Mouse (Mus musculus): ENCODE measurements around the gene Themis3. TPM values are rescaled to one million over a fixed set of nuclear protein-coding genes. Genes with fewer than 3 reads are reported as not detected.
"Not testable (repeated sequence)": the region's sequence is repeated elsewhere in the genome, so short reads cannot be mapped to it uniquely, and the experiment has no call there.

Gene Themis3
- polyA plus RNA-seq, 2 experiments, result 0.09 to 0.17 TPM

DNA sequence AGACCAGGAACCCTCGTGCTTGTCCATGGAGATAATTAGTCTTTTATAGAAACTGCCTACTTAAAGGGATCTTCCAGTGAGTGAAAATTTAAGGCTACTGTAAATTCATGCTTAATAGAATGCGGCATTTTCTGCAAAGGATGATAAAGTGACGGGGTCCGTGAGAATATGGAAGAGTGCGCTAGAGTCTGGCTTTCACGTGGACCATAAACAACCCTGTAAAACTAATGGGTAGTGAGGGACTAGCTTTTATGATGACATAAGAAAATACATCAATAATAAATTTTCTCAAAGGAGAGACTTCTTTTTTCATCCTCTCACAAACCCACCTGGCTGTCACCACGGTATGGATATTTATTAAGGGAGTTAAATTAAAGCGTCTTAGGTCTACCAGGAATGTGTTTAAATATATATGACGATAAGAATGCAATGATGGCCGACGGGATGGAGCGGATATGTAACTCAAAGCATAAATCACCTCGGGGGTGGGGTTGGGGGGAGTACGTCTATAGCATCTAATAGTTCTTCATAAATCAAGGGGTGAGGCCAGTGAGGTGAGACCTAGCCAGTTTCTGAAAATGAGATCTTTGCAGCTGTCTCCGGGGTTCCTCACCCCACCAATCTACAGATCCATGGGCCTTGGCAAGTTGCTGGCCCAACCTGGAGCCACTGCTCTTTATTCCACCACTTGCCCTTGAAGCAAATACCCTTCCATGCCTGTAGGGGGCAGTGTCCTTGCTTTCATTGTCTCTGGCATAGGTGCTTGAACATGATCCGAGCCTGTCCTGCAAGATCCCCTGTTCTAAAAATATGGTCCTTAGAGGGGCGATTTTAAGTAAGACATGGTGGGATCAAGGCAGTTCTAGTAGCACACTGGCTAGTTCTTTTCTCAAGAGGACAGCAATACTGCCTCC, 35.8 kb downstream of the Themis3 start:
- Histone ChIP-seq H3K27ac (replicated peaks; ENCODE audit: low read depth, low read length) (no peak overlapping the region), H3K4me3 (replicated peaks; ENCODE audit: low read length) (no peak overlapping the region), H3K4me2 (replicated peaks; ENCODE audit: low read depth, low read length, severe bottlenecking) (no peak overlapping the region), H3K9me3 (ENCODE audit: control insufficient read depth, low read length) (no peaks in the 10 kb centered on the region), H3K9ac (ENCODE audit: low read depth, low read length, severe bottlenecking) (no peak overlapping the region), H3K27me3 (ENCODE audit: control insufficient read depth, insufficient read depth, low read length) (no peaks in the 10 kb centered on the region), H3K4me1 (ENCODE audit: control insufficient read depth, insufficient read depth, low read length) (no peaks in the 10 kb centered on the region), H3K36me3 (ENCODE audit: control insufficient read depth, insufficient read depth, low read length) (no peaks in the 10 kb centered on the region)
- 81% methylated on average over 17 of the region's 17 CpGs for WGBS
- TF ChIP-seq POLR2A (IDR thresholded peaks at IDR 0.05; ENCODE audit: borderline replicate concordance, extremely low read depth, insufficient read depth, insufficient read length), result no peak
- ATAC-seq (ENCODE audit: low FRiP score, low read depth) (no peak), DNase-seq (ENCODE audit: low spot score) (no peak)

DNA sequence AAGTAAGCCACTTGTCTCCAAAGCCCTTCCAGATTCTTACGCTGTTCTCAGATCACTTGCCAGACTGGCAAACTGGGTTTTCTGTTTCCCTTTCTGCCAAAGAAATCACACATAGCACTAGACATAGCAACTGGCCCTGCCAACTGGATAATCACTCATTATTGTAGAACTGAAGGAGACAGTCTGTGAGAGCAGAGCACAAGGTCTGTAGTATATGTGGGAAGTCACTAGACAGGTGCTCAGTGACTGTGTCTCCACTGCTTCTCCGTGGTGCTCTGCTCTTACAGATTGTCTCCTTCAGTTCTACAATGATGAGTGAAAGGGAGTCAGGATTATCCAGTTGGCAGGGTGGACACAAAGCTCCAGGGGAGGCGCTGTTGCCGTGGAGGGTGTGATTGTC, 41.7 kb downstream of the Themis3 start:
- ATAC-seq (ENCODE audit: low FRiP score, low read depth) (no peak), DNase-seq (ENCODE audit: low spot score) (no peak)
- Histone ChIP-seq H3K27ac (replicated peaks; ENCODE audit: low read depth, low read length) (no peak overlapping the region), H3K36me3 (ENCODE audit: control insufficient read depth, insufficient read depth, low read length) (no peaks in the 10 kb centered on the region), H3K9ac (ENCODE audit: low read depth, low read length, severe bottlenecking) (no peak overlapping the region), H3K27me3 (ENCODE audit: control insufficient read depth, insufficient read depth, low read length) (no peaks in the 10 kb centered on the region), H3K4me3 (replicated peaks; ENCODE audit: low read length) (no peak overlapping the region), H3K4me1 (ENCODE audit: control insufficient read depth, insufficient read depth, low read length) (no peaks in the 10 kb centered on the region), H3K4me2 (replicated peaks; ENCODE audit: low read depth, low read length, severe bottlenecking) (no peak overlapping the region), H3K9me3 (ENCODE audit: control insufficient read depth, low read length) (no peaks in the 10 kb centered on the region)
- WGBS, result 79% methylated on average over 4 of the region's 4 CpGs
- TF ChIP-seq POLR2A (IDR thresholded peaks at IDR 0.05; ENCODE audit: borderline replicate concordance, extremely low read depth, insufficient read depth, insufficient read length), result no peak

- H3K4me1 ChIP-seq (ENCODE audit: control insufficient read depth, insufficient read depth, low read length), result no peaks in the 10 kb centered on the region
- H3K9me3 ChIP-seq (ENCODE audit: control insufficient read depth, low read length), result no peaks in the 10 kb centered on the region
- no peak overlapping the region for H3K4me3 ChIP-seq (replicated peaks; ENCODE audit: low read length)
- DNase-seq (ENCODE audit: low spot score), result no peak
- TF ChIP-seq POLR2A (IDR thresholded peaks at IDR 0.05; ENCODE audit: borderline replicate concordance, extremely low read depth, insufficient read depth, insufficient read length), result no peak
- no peak overlapping the region for H3K27ac ChIP-seq (replicated peaks; ENCODE audit: low read depth, low read length)
- no peak overlapping the region for H3K4me2 ChIP-seq (replicated peaks; ENCODE audit: low read depth, low read length, severe bottlenecking)
- ATAC-seq (ENCODE audit: low FRiP score, low read depth), result no peak
- no peaks in the 10 kb centered on the region for H3K27me3 ChIP-seq (ENCODE audit: control insufficient read depth, insufficient read depth, low read length)
- WGBS, result 88% methylated on average over 5 of the region's 5 CpGs
- H3K36me3 ChIP-seq (ENCODE audit: control insufficient read depth, insufficient read depth, low read length), result no peaks in the 10 kb centered on the region
- no peak overlapping the region for H3K9ac ChIP-seq (ENCODE audit: low read depth, low read length, severe bottlenecking)
Measured at GRCm38 (mm10) chr17:66550486-66550885, 43.9 kb downstream of the Themis3 start.

DNA sequence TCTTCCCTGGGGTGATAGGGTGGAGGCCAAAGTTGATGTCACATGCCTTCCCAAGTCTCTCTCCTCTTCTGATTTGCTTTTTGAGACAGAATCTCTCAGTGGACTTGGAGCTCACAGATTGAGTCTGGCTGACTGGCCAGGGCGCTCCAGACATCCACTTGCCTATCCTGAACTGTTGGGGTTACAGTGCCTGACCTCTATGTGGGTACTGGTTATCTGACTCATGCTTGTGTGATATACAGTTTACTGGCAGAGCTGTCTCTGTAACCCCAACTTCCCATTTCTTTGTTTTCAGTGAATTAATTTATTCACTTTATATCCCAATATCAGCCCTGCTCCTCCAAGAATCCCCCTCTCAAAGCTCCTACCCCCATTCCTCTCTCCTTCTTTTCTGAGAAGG, 62.1 kb downstream of the Themis3 start:
- WGBS, result 82% methylated on average over 1 of the region's 1 CpGs
- no peak for TF ChIP-seq POLR2A (IDR thresholded peaks at IDR 0.05; ENCODE audit: borderline replicate concordance, extremely low read depth, insufficient read depth, insufficient read length)
- Histone ChIP-seq H3K27me3 (ENCODE audit: control insufficient read depth, insufficient read depth, low read length) (no peaks in the 10 kb centered on the region), H3K4me3 (replicated peaks; ENCODE audit: low read length) (no peak overlapping the region), H3K4me2 (replicated peaks; ENCODE audit: low read depth, low read length, severe bottlenecking) (no peak overlapping the region), H3K36me3 (ENCODE audit: control insufficient read depth, insufficient read depth, low read length) (no peaks in the 10 kb centered on the region), H3K27ac (replicated peaks; ENCODE audit: low read depth, low read length) (no peak overlapping the region), H3K9me3 (ENCODE audit: control insufficient read depth, low read length) (no peaks in the 10 kb centered on the region), H3K9ac (ENCODE audit: low read depth, low read length, severe bottlenecking) (no peak overlapping the region), H3K4me1 (ENCODE audit: control insufficient read depth, insufficient read depth, low read length) (no peaks in the 10 kb centered on the region)
- DNase-seq (ENCODE audit: low spot score) (no peak), ATAC-seq (ENCODE audit: low FRiP score, low read depth) (no peak)

- Histone ChIP-seq H3K36me3 (ENCODE audit: control insufficient read depth, insufficient read depth, low read length) (no peaks in the 10 kb centered on the region), H3K9ac (ENCODE audit: low read depth, low read length, severe bottlenecking) (no peak overlapping the region), H3K4me1 (ENCODE audit: control insufficient read depth, insufficient read depth, low read length) (peaks cover 2% of the 10 kb centered on the region), H3K27ac (replicated peaks; ENCODE audit: low read depth, low read length) (no peak overlapping the region), H3K4me2 (replicated peaks; ENCODE audit: low read depth, low read length, severe bottlenecking) (no peak overlapping the region), H3K27me3 (ENCODE audit: control insufficient read depth, insufficient read depth, low read length) (no peaks in the 10 kb centered on the region), H3K4me3 (replicated peaks; ENCODE audit: low read length) (no peak overlapping the region), H3K9me3 (ENCODE audit: control insufficient read depth, low read length) (no peaks in the 10 kb centered on the region)
- no peak for TF ChIP-seq POLR2A (IDR thresholded peaks at IDR 0.05; ENCODE audit: borderline replicate concordance, extremely low read depth, insufficient read depth, insufficient read length)
- no peak for ATAC-seq (ENCODE audit: low FRiP score, low read depth)
- 71% methylated on average over 5 of the region's 5 CpGs for WGBS
- DNase-seq (ENCODE audit: low spot score), result no peak
Measured at GRCm38 (mm10) chr17:66523396-66523795, 71.0 kb downstream of the Themis3 start.

- H3K36me3 ChIP-seq (ENCODE audit: control insufficient read depth, insufficient read depth, low read length); DNase-seq (ENCODE audit: low spot score); H3K27me3 ChIP-seq (ENCODE audit: control insufficient read depth, insufficient read depth, low read length); H3K9me3 ChIP-seq (ENCODE audit: control insufficient read depth, low read length); H3K4me1 ChIP-seq (ENCODE audit: control insufficient read depth, insufficient read depth, low read length); H3K9ac ChIP-seq (ENCODE audit: low read depth, low read length, severe bottlenecking); H3K4me2 ChIP-seq (replicated peaks; ENCODE audit: low read depth, low read length, severe bottlenecking); ATAC-seq (ENCODE audit: low FRiP score, low read depth); H3K27ac ChIP-seq (replicated peaks; ENCODE audit: low read depth, low read length); H3K4me3 ChIP-seq (replicated peaks; ENCODE audit: low read length): not testable (repeated sequence)
- 83% methylated on average over 1 of the region's 1 CpGs for WGBS
Measured at GRCm38 (mm10) chr17:66522631-66523030, 71.8 kb downstream of the Themis3 start.

Measured in limb, embryonic 14.5 days (tissue).